Mouse (Mus musculus): ENCODE data around the gene 1810062G17Rik. TPM values are rescaled to one million over a fixed set of nuclear protein-coding genes. Genes with fewer than 3 reads are reported as not detected.

The 1810062G17Rik gene
- polyA plus RNA-seq, 1 experiment: 0.97 TPM

GRCm38 (mm10) chr3:36488367-36488766, 12.6 kb downstream of the 1810062G17Rik start:
- H3K27ac ChIP-seq (ENCODE audit: insufficient read depth, low read length): no peak overlapping the region
- no peak for TF ChIP-seq POLR2A (IDR thresholded peaks at IDR 0.05; ENCODE audit: low read depth, low read length)
- TF ChIP-seq CTCF (IDR thresholded peaks at IDR 0.05; ENCODE audit: borderline replicate concordance, insufficient read depth, low read length): no peak
- H3K4me3 ChIP-seq (ENCODE audit: insufficient read depth, low read length): no peak overlapping the region
- H3K4me1 ChIP-seq (ENCODE audit: control insufficient read depth, insufficient read depth, low read length): peaks cover 10% of the 10 kb centered on the region

- Histone ChIP-seq H3K4me3 (ENCODE audit: insufficient read depth, low read length) (no peak overlapping the region), H3K4me1 (ENCODE audit: control insufficient read depth, insufficient read depth, low read length) (peaks cover 15% of the 10 kb centered on the region), H3K27ac (ENCODE audit: insufficient read depth, low read length) (no peak overlapping the region)
- no peak for TF ChIP-seq CTCF (IDR thresholded peaks at IDR 0.05; ENCODE audit: borderline replicate concordance, insufficient read depth, low read length)
- no peak for TF ChIP-seq POLR2A (IDR thresholded peaks at IDR 0.05; ENCODE audit: low read depth, low read length)
Measured at GRCm38 (mm10) chr3:36488899-36489589, 13.3 kb downstream of the 1810062G17Rik start.

- H3K27ac ChIP-seq (ENCODE audit: insufficient read depth, low read length): no peak overlapping the region
- H3K4me1 ChIP-seq (ENCODE audit: control insufficient read depth, insufficient read depth, low read length): peaks cover 17% of the 10 kb centered on the region
- no peak for TF ChIP-seq POLR2A (IDR thresholded peaks at IDR 0.05; ENCODE audit: low read depth, low read length)
- no peak for TF ChIP-seq CTCF (IDR thresholded peaks at IDR 0.05; ENCODE audit: borderline replicate concordance, insufficient read depth, low read length)
- no peak overlapping the region for H3K4me3 ChIP-seq (ENCODE audit: insufficient read depth, low read length)
Measured at GRCm38 (mm10) chr3:36489590-36489910, 13.8 kb downstream of the 1810062G17Rik start.

GRCm38 (mm10) chr3:36491535-36491934, 15.8 kb downstream of the 1810062G17Rik start:
- no peak for TF ChIP-seq CTCF (IDR thresholded peaks at IDR 0.05; ENCODE audit: borderline replicate concordance, insufficient read depth, low read length)
- TF ChIP-seq POLR2A (IDR thresholded peaks at IDR 0.05; ENCODE audit: low read depth, low read length): no peak
- Histone ChIP-seq H3K4me3 (ENCODE audit: insufficient read depth, low read length) (no peak overlapping the region), H3K4me1 (ENCODE audit: control insufficient read depth, insufficient read depth, low read length) (peaks cover 22% of the 10 kb centered on the region), H3K27ac (ENCODE audit: insufficient read depth, low read length) (no peak overlapping the region)

- Histone ChIP-seq H3K27ac (ENCODE audit: insufficient read depth, low read length) (no peak overlapping the region), H3K4me1 (ENCODE audit: control insufficient read depth, insufficient read depth, low read length) (peaks cover 22% of the 10 kb centered on the region), H3K4me3 (ENCODE audit: insufficient read depth, low read length) (no peak overlapping the region)
- TF ChIP-seq POLR2A (IDR thresholded peaks at IDR 0.05; ENCODE audit: low read depth, low read length) (no peak), CTCF (IDR thresholded peaks at IDR 0.05; ENCODE audit: borderline replicate concordance, insufficient read depth, low read length) (no peak)
Measured at GRCm38 (mm10) chr3:36492716-36493391, 17.1 kb downstream of the 1810062G17Rik start.

GRCm38 (mm10) chr3:36493641-36494283, 18.0 kb downstream of the 1810062G17Rik start:
- Histone ChIP-seq H3K4me3 (ENCODE audit: insufficient read depth, low read length) (no peak overlapping the region), H3K4me1 (ENCODE audit: control insufficient read depth, insufficient read depth, low read length) (peaks cover 20% of the 10 kb centered on the region), H3K27ac (ENCODE audit: insufficient read depth, low read length) (peak overlapping the region; percentile 56; the same call in 1 of the 2 replicates)
- TF ChIP-seq CTCF (IDR thresholded peaks at IDR 0.05; ENCODE audit: borderline replicate concordance, insufficient read depth, low read length): no peak
- no peak for TF ChIP-seq POLR2A (IDR thresholded peaks at IDR 0.05; ENCODE audit: low read depth, low read length)

- Histone ChIP-seq H3K4me1 (ENCODE audit: control insufficient read depth, insufficient read depth, low read length) (peaks cover 18% of the 10 kb centered on the region), H3K4me3 (ENCODE audit: insufficient read depth, low read length) (no peak overlapping the region), H3K27ac (ENCODE audit: insufficient read depth, low read length) (peak overlapping the region; percentile 56; the same call in 1 of the 2 replicates)
- no peak for TF ChIP-seq POLR2A (IDR thresholded peaks at IDR 0.05; ENCODE audit: low read depth, low read length)
- no peak for TF ChIP-seq CTCF (IDR thresholded peaks at IDR 0.05; ENCODE audit: borderline replicate concordance, insufficient read depth, low read length)
Measured at GRCm38 (mm10) chr3:36494613-36495012, 18.9 kb downstream of the 1810062G17Rik start.

GRCm38 (mm10) chr3:36495436-36495835, 19.7 kb downstream of the 1810062G17Rik start:
- H3K27ac ChIP-seq (ENCODE audit: insufficient read depth, low read length): 0 out of 2 replicates have a peak overlapping the region, but pooled peaks have one; percentile 36
- H3K4me3 ChIP-seq (ENCODE audit: insufficient read depth, low read length): no peak overlapping the region
- peaks cover 18% of the 10 kb centered on the region for H3K4me1 ChIP-seq (ENCODE audit: control insufficient read depth, insufficient read depth, low read length)
- TF ChIP-seq CTCF (IDR thresholded peaks at IDR 0.05; ENCODE audit: borderline replicate concordance, insufficient read depth, low read length) (peak; percentile 72; the same call in 1 of the 2 replicates), POLR2A (IDR thresholded peaks at IDR 0.05; ENCODE audit: low read depth, low read length) (no peak)

- H3K4me3 ChIP-seq (ENCODE audit: insufficient read depth, low read length): no peak overlapping the region
- H3K27ac ChIP-seq (ENCODE audit: insufficient read depth, low read length): no peak overlapping the region
- peaks cover 21% of the 10 kb centered on the region for H3K4me1 ChIP-seq (ENCODE audit: control insufficient read depth, insufficient read depth, low read length)
- no peak for TF ChIP-seq CTCF (IDR thresholded peaks at IDR 0.05; ENCODE audit: borderline replicate concordance, insufficient read depth, low read length)
- TF ChIP-seq POLR2A (IDR thresholded peaks at IDR 0.05; ENCODE audit: low read depth, low read length): no peak
Measured at GRCm38 (mm10) chr3:36496273-36496672, 20.5 kb downstream of the 1810062G17Rik start.

GRCm38 (mm10) chr3:36496746-36497145, 21.0 kb downstream of the 1810062G17Rik start:
- peaks cover 21% of the 10 kb centered on the region for H3K4me1 ChIP-seq (ENCODE audit: control insufficient read depth, insufficient read depth, low read length)
- no peak overlapping the region for H3K4me3 ChIP-seq (ENCODE audit: insufficient read depth, low read length)
- no peak overlapping the region for H3K27ac ChIP-seq (ENCODE audit: insufficient read depth, low read length)
- TF ChIP-seq CTCF (IDR thresholded peaks at IDR 0.05; ENCODE audit: borderline replicate concordance, insufficient read depth, low read length): peak; percentile 36; the same call in 1 of the 2 replicates
- TF ChIP-seq POLR2A (IDR thresholded peaks at IDR 0.05; ENCODE audit: low read depth, low read length): no peak

Data from embryonic fibroblast, embryonic 13.5 days (primary cell).